Mouse (Mus musculus): ENCODE measurements around the gene Hck. TPM values are rescaled to one million over a fixed set of nuclear protein-coding genes. Genes with fewer than 3 reads are reported as not detected.
A peak's percentile ranks its signal among the peaks of the same experiment; 100 is the strongest.

The Hck gene
- polyA plus RNA-seq, 1 experiment from 2014 or later = 1.4 TPM

DNA sequence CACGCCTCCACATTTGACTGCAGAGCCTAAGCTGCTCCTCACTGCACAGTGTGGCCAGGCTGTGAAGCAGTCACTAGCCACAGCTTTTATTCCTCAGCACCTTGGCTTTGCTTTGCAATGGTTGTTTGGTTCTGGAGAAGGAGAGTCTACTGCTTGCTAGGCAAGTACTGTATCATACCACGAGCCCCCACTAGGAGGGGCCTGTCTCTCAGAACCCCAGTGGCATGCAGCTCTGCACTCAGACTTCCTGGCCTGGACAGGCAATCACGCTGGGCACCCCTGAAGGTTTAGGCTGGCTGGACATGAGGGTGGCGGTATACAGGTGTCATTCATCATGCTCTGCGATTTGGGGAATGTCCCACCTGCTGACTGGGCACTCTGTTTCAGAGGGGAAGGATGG, 26.0 kb downstream of the Hck start:
- no peaks in the 10 kb centered on the region for H3K27me3 ChIP-seq (ENCODE audit: control insufficient read depth, insufficient read depth, low read length)
- 40% methylated on average over 5 of the region's 5 CpGs for WGBS
- no peak overlapping the region for H3K27ac ChIP-seq (replicated peaks; ENCODE audit: low read depth, low read length)
- H3K9me3 ChIP-seq (ENCODE audit: control insufficient read depth, low read length) = no peaks in the 10 kb centered on the region
- H3K4me3 ChIP-seq (ENCODE audit: low read depth, low read length) = no peak overlapping the region
- H3K36me3 ChIP-seq (ENCODE audit: control insufficient read depth, insufficient read depth, low read length) = no peaks in the 10 kb centered on the region
- ATAC-seq (ENCODE audit: insufficient number of reproducible peaks, low FRiP score, low TSS enrichment, low read depth) (no peak), DNase-seq (ENCODE audit: low spot score) (peak; percentile 43)
- no peak overlapping the region for H3K9ac ChIP-seq (ENCODE audit: low read length)
- H3K4me1 ChIP-seq (ENCODE audit: control insufficient read depth, insufficient read depth, low read length) = no peaks in the 10 kb centered on the region
- no peak overlapping the region for H3K4me2 ChIP-seq (ENCODE audit: low read depth, severe bottlenecking)

DNA sequence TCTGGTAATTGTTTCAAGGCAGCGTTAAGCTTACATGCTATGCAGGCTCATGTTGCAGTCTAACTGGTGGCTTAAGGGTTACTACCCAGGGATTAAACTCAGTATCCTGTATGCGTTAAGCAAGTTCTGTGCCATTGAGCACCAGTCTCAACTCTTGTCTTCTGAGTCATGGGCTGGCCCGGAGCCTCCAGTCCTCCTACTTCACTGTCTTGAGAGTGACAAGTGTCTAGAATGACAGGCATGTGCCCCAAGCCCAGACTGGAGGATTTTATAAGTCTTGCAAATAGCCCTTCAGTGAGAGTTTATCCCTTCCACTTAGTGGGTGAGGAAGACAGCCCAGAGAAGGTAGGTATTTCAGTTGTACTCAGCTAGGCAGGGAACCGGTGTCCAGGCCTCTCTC, 27.9 kb downstream of the Hck start:
- Histone ChIP-seq H3K27ac (replicated peaks; ENCODE audit: low read depth, low read length) (no peak overlapping the region), H3K27me3 (ENCODE audit: control insufficient read depth, insufficient read depth, low read length) (no peaks in the 10 kb centered on the region), H3K9ac (ENCODE audit: low read length) (no peak overlapping the region), H3K4me2 (ENCODE audit: low read depth, severe bottlenecking) (no peak overlapping the region), H3K36me3 (ENCODE audit: control insufficient read depth, insufficient read depth, low read length) (no peaks in the 10 kb centered on the region), H3K4me1 (ENCODE audit: control insufficient read depth, insufficient read depth, low read length) (no peaks in the 10 kb centered on the region), H3K4me3 (ENCODE audit: low read depth, low read length) (no peak overlapping the region), H3K9me3 (ENCODE audit: control insufficient read depth, low read length) (no peaks in the 10 kb centered on the region)
- ATAC-seq (ENCODE audit: insufficient number of reproducible peaks, low FRiP score, low TSS enrichment, low read depth) = no peak
- WGBS = 63% methylated on average over 4 of the region's 4 CpGs
- DNase-seq (ENCODE audit: low spot score) = no peak

DNA sequence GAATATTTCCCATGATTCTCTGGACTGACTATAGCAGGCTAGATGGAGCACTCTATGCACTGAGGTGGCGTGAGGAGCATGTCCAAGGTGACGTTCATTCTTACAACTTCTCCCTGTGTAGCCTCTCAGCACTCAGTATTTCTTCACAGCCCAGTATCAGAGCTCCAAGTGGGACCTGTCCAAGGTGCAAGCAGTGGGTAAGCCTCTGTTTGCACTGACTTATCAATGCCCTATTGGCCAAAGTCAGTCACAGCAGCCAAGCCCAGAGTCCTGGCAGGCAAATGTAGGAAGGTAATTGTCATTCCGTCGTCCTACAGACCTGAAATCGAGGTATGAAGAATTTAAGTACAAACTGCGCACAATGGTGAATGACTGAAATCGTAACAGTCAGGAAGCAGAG, 30.9 kb downstream of the Hck start:
- DNase-seq (ENCODE audit: low spot score) = no peak

DNA sequence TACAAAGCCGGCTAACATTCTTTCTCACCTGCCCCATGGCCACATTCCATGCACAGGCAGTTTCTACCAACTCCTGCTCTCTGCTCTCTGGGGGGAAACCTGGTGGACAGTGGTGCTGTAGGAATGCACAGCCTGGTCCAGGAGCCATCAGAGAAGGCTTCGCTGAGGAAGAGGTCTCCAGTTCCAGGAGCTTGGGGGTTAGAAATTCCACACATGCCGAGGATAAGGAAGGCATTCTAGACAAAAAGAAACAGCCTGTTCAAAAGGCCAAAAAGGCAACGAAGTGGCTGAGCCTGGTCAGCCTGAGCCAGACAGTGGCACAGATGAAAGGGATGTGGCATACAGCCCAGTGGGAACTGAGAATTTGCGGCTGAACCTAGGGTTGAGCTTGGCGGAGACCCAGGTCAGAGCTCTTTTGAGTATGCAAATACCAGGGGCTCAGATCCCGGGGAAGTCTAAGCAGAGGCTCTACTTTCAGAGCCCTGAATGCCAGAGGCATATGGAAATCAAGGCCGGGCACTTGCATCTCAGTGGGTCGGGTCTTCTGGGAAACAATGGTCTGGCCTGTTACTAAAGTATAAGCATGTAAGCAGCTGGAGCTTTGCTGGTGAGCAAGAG, 31.8 kb downstream of the Hck start:
- H3K4me1 ChIP-seq (ENCODE audit: control insufficient read depth, insufficient read depth, low read length) = no peaks in the 10 kb centered on the region
- ATAC-seq (ENCODE audit: insufficient number of reproducible peaks, low FRiP score, low TSS enrichment, low read depth) = no peak
- WGBS = 29% methylated on average over 9 of the region's 9 CpGs

More for the DNA sequence above, 30.9 kb downstream of the Hck start:
- H3K4me3 ChIP-seq (ENCODE audit: low read depth, low read length) = no peak overlapping the region
- no peaks in the 10 kb centered on the region for H3K36me3 ChIP-seq (ENCODE audit: control insufficient read depth, insufficient read depth, low read length)
- 76% methylated on average over 7 of the region's 7 CpGs for WGBS
- H3K27ac ChIP-seq (replicated peaks; ENCODE audit: low read depth, low read length) = no peak overlapping the region
- no peaks in the 10 kb centered on the region for H3K9me3 ChIP-seq (ENCODE audit: control insufficient read depth, low read length)
- ATAC-seq (ENCODE audit: insufficient number of reproducible peaks, low FRiP score, low TSS enrichment, low read depth) = no peak
- no peak overlapping the region for H3K4me2 ChIP-seq (ENCODE audit: low read depth, severe bottlenecking)
- H3K4me1 ChIP-seq (ENCODE audit: control insufficient read depth, insufficient read depth, low read length) = no peaks in the 10 kb centered on the region
- H3K27me3 ChIP-seq (ENCODE audit: control insufficient read depth, insufficient read depth, low read length) = 0 out of 2 replicates have a peak, but pooled peaks cover 2% of the 10 kb centered on the region
- no peak overlapping the region for H3K9ac ChIP-seq (ENCODE audit: low read length)

DNA sequence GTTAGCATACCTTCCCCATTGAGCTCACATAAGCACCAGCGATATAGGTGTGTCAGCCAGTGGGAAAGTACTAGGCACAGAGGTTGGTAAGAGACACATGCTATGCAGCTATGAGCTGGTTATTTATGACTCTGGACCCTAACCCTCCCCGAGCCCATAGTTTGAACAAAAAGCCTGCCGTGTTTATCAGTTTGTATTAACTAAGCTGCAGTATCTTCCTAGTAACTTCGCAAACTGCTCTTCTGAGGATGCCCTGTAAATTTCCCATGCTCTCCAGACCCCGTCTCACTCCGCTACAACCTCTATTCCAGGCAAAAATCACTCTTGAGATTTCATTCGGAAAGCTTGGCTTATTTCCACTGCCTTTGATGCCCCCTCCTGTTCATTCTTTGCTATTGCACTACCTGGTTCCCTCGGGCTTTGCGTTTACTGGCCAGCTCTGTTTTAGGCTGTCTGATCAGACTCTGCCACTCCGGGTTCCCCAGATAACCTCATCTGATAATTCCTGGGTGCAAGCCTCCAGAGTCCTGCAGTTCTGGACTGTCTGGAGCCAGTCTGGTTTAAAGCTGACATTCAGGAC, 34.4 kb downstream of the Hck start:
- 0 out of 2 replicates have a peak, but pooled peaks cover 2% of the 10 kb centered on the region for H3K27me3 ChIP-seq (ENCODE audit: control insufficient read depth, insufficient read depth, low read length)
- no peak overlapping the region for H3K9ac ChIP-seq (ENCODE audit: low read length)
- H3K36me3 ChIP-seq (ENCODE audit: control insufficient read depth, insufficient read depth, low read length) = no peaks in the 10 kb centered on the region
- ATAC-seq (ENCODE audit: insufficient number of reproducible peaks, low FRiP score, low TSS enrichment, low read depth) (no peak), DNase-seq (ENCODE audit: low spot score) (peak; percentile 73)
- H3K4me3 ChIP-seq (ENCODE audit: low read depth, low read length) = no peak overlapping the region
- WGBS = 33% methylated on average over 10 of the region's 10 CpGs
- H3K4me2 ChIP-seq (ENCODE audit: low read depth, severe bottlenecking) = no peak overlapping the region
- no peaks in the 10 kb centered on the region for H3K9me3 ChIP-seq (ENCODE audit: control insufficient read depth, low read length)
- no peak overlapping the region for H3K27ac ChIP-seq (replicated peaks; ENCODE audit: low read depth, low read length)
- H3K4me1 ChIP-seq (ENCODE audit: control insufficient read depth, insufficient read depth, low read length) = no peaks in the 10 kb centered on the region

More for the DNA sequence above, 31.8 kb downstream of the Hck start:
- Histone ChIP-seq H3K27me3 (ENCODE audit: control insufficient read depth, insufficient read depth, low read length) (0 out of 2 replicates have a peak, but pooled peaks cover 2% of the 10 kb centered on the region), H3K4me3 (ENCODE audit: low read depth, low read length) (no peak overlapping the region), H3K36me3 (ENCODE audit: control insufficient read depth, insufficient read depth, low read length) (no peaks in the 10 kb centered on the region), H3K9ac (ENCODE audit: low read length) (no peak overlapping the region), H3K4me2 (ENCODE audit: low read depth, severe bottlenecking) (no peak overlapping the region), H3K27ac (replicated peaks; ENCODE audit: low read depth, low read length) (no peak overlapping the region), H3K9me3 (ENCODE audit: control insufficient read depth, low read length) (no peaks in the 10 kb centered on the region)
- no peak for DNase-seq (ENCODE audit: low spot score)

DNA sequence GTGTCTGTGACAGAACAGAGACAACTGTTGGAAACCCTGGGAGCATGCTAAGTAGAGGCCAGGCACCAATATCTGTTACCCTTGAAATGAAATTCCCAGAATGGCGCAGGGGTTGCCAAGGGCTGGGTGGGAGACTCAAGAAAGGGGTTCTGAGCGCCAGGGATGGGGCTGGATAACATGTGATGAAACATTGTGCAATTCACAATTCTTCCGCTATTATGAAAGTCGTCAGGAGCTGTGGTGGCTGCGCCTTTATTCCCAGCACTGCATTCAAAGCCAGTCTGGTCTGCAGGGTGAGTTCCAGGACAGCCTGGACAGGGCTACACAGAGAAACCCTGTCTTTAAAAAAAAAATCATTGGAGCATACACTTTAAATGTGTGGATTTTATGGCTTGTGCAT, 37.1 kb downstream of the Hck start:
- Histone ChIP-seq H3K36me3 (ENCODE audit: control insufficient read depth, insufficient read depth, low read length) (no peaks in the 10 kb centered on the region), H3K4me3 (ENCODE audit: low read depth, low read length) (no peak overlapping the region), H3K9me3 (ENCODE audit: control insufficient read depth, low read length) (no peaks in the 10 kb centered on the region), H3K27ac (replicated peaks; ENCODE audit: low read depth, low read length) (no peak overlapping the region), H3K4me1 (ENCODE audit: control insufficient read depth, insufficient read depth, low read length) (no peaks in the 10 kb centered on the region), H3K27me3 (ENCODE audit: control insufficient read depth, insufficient read depth, low read length) (0 out of 2 replicates have a peak, but pooled peaks cover 2% of the 10 kb centered on the region), H3K4me2 (ENCODE audit: low read depth, severe bottlenecking) (no peak overlapping the region), H3K9ac (ENCODE audit: low read length) (no peak overlapping the region)
- 81% methylated on average over 5 of the region's 5 CpGs for WGBS
- ATAC-seq (ENCODE audit: insufficient number of reproducible peaks, low FRiP score, low TSS enrichment, low read depth) (no peak), DNase-seq (ENCODE audit: low spot score) (no peak)

DNA sequence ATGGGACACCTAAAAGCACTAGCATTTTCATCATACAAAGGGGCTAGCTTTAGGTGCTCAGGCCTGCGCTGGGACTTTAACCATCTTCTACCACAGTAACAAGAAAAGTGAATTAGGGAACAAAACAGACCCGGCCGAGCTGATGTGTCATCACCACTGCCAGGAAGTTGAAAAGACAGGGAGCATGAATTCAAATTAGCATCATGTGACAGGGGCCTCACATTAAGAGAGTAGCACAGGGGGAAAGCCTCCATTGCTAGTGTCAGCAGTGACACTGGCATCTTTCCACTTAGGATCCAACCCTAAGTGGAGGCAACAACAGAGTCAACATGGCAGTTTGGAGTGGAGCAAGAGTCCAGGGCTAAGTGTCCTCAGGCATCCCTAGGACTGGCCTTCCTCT, 39.0 kb downstream of the Hck start:
- 0 out of 2 replicates have a peak, but pooled peaks cover 2% of the 10 kb centered on the region for H3K27me3 ChIP-seq (ENCODE audit: control insufficient read depth, insufficient read depth, low read length)
- H3K9ac ChIP-seq (ENCODE audit: low read length) = no peak overlapping the region
- H3K4me1 ChIP-seq (ENCODE audit: control insufficient read depth, insufficient read depth, low read length) = no peaks in the 10 kb centered on the region
- H3K27ac ChIP-seq (replicated peaks; ENCODE audit: low read depth, low read length) = no peak overlapping the region
- ATAC-seq (ENCODE audit: insufficient number of reproducible peaks, low FRiP score, low TSS enrichment, low read depth) = no peak
- no peaks in the 10 kb centered on the region for H3K9me3 ChIP-seq (ENCODE audit: control insufficient read depth, low read length)
- DNase-seq (ENCODE audit: low spot score) = no peak
- no peak overlapping the region for H3K4me3 ChIP-seq (ENCODE audit: low read depth, low read length)
- WGBS = 77% methylated on average over 3 of the region's 3 CpGs
- no peaks in the 10 kb centered on the region for H3K36me3 ChIP-seq (ENCODE audit: control insufficient read depth, insufficient read depth, low read length)
- H3K4me2 ChIP-seq (ENCODE audit: low read depth, severe bottlenecking) = no peak overlapping the region

DNA sequence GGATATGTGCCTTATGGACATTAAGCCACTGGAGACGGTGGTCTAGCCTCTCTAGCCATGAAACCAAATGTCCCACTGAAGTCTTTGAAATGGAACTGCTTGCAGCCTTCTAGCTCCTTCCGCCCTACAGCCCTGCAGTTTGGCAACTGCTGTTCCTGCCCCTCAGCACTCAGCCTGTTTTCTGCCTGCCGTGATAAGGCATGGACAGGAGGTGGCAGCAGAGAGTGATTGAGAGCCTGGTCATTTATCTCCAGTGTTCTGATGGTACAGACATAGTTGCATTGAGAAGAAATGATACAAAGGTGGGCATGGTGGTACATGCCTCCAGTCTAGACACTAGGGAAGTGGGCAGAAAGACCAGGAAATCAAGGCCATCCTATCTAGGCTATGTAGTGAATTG, 39.4 kb downstream of the Hck start:
- DNase-seq (ENCODE audit: low spot score) = peak; percentile 81
- H3K4me3 ChIP-seq (ENCODE audit: low read depth, low read length) = no peak overlapping the region
- no peaks in the 10 kb centered on the region for H3K36me3 ChIP-seq (ENCODE audit: control insufficient read depth, insufficient read depth, low read length)
- 21% methylated on average over 3 of the region's 3 CpGs for WGBS
- ATAC-seq (ENCODE audit: insufficient number of reproducible peaks, low FRiP score, low TSS enrichment, low read depth) = no peak
- no peak overlapping the region for H3K4me2 ChIP-seq (ENCODE audit: low read depth, severe bottlenecking)
- H3K4me1 ChIP-seq (ENCODE audit: control insufficient read depth, insufficient read depth, low read length) = no peaks in the 10 kb centered on the region
- no peak overlapping the region for H3K27ac ChIP-seq (replicated peaks; ENCODE audit: low read depth, low read length)
- 0 out of 2 replicates have a peak, but pooled peaks cover 2% of the 10 kb centered on the region for H3K27me3 ChIP-seq (ENCODE audit: control insufficient read depth, insufficient read depth, low read length)
- no peaks in the 10 kb centered on the region for H3K9me3 ChIP-seq (ENCODE audit: control insufficient read depth, low read length)
- H3K9ac ChIP-seq (ENCODE audit: low read length) = no peak overlapping the region
